Mouse (Mus musculus): ENCODE data around the gene Pfn2. TPM values are rescaled to one million over a fixed set of nuclear protein-coding genes. Genes with fewer than 3 reads are reported as not detected.

Gene Pfn2
- polyA plus RNA-seq (2014; fragmentation: Illumina TruSeq; extraction: RNeasy Lipid Tissue Mini Kit (QIAGEN cat#74804); ENCODE audit: low read depth, low replicate concordance): 268 TPM

GRCm38 (mm10) chr3:57847760-57848185 lies at the start of gene Pfn2:
TSS of gene Pfn2 (minus strand) at chr3:57848079.

Other genes with a start within 250 kb of the Pfn2 start
- 9.3 TPM for gene Commd2, start 196.4 kb downstream of the Pfn2 start, polyA plus RNA-seq (2014; fragmentation: Illumina TruSeq; extraction: RNeasy Lipid Tissue Mini Kit (QIAGEN cat#74804); ENCODE audit: low read depth, low replicate concordance)
- 0.70 TPM for gene Ankub1, start 155.3 kb downstream of the Pfn2 start, polyA plus RNA-seq (2014; fragmentation: Illumina TruSeq; extraction: RNeasy Lipid Tissue Mini Kit (QIAGEN cat#74804); ENCODE audit: low read depth, low replicate concordance)
- 59.6 TPM for gene Rnf13, start 112.0 kb downstream of the Pfn2 start, polyA plus RNA-seq (2014; fragmentation: Illumina TruSeq; extraction: RNeasy Lipid Tissue Mini Kit (QIAGEN cat#74804); ENCODE audit: low read depth, low replicate concordance)